Mouse (Mus musculus) C2C12 (cell line): Measurements from ENCODE around the gene Kif18a.

Experiments used
- MYOD1 ChIP-seq: IDR thresholded peaks from one replicate; pipeline ENCODE4 v1.6.1; 2011; ENCODE audit warnings: low read depth; ENCODE audit not compliant: control insufficient read depth, insufficient read length
- USF1 ChIP-seq: IDR thresholded peaks from one replicate; pipeline ENCODE4 v1.6.1; 2011; ENCODE audit warnings: low read depth, mild to moderate bottlenecking, control low read depth, moderate library complexity

GRCm38 (mm10) chr2:109384019-109384418, 103.5 kb downstream of the Kif18a start:
- no peak for TF ChIP-seq USF1
- no peak for TF ChIP-seq MYOD1
